Mouse (Mus musculus): ENCODE data around the gene Umad1. TPM values are rescaled to one million over a fixed set of nuclear protein-coding genes. Genes with fewer than 3 reads are reported as not detected.

Gene Umad1
- polyA plus RNA-seq, 1 experiment from 2014 or later = 15.6 TPM

GRCm38 (mm10) chr6:8368198-8368864, 109.2 kb downstream of the Umad1 start:
- Histone ChIP-seq H3K9ac (replicated peaks) (no peak overlapping the region), H3K27me3 (ENCODE audit: insufficient read depth, low read length) (no peaks in the 10 kb centered on the region), H3K4me2 (ENCODE audit: low read depth, low read length) (no peak overlapping the region), H3K36me3 (replicated peaks; ENCODE audit: insufficient read depth, low read length) (no peaks in the 10 kb centered on the region), H3K9me3 (ENCODE audit: low read length) (no peaks in the 10 kb centered on the region), H3K4me1 (ENCODE audit: insufficient read depth) (no peaks in the 10 kb centered on the region), H3K27ac (ENCODE audit: low read depth) (no peak overlapping the region), H3K4me3 (ENCODE audit: low read depth, low read length) (no peak overlapping the region)
- no peak for TF ChIP-seq EP300 (IDR thresholded peaks at IDR 0.05; ENCODE audit: low read depth)
- no peak for TF ChIP-seq CTCF (IDR thresholded peaks at IDR 0.05; ENCODE audit: low read depth)
- DNase-seq (no peak), ATAC-seq (no peak)
- 69% methylated on average over 2 of the region's 2 CpGs for WGBS (ENCODE audit: insufficient replicate concordance)

DNA sequence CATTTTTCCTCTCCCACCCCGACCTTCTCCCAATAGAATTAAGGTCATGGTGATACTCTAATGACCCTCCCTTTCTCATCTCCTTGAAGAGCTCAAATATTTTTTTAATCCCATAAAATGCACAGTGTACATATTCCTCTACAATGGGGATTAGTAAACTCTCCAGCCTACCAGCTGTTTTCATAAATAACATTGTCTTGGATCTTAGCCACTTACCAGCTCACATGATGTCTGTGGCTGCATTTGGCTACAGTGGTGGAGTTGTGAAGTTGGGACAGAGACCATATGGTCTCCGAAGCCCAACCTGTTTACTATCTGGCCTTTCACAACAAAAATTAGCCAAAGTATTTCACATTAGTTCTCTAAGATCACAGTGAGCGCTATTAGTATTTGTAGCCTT, 111.5 kb downstream of the Umad1 start:
- ATAC-seq (no peak), DNase-seq (no peak)
- WGBS (ENCODE audit: insufficient replicate concordance) = 72% methylated on average over 3 of the region's 3 CpGs
- Histone ChIP-seq H3K9me3 (ENCODE audit: low read length) (no peaks in the 10 kb centered on the region), H3K27me3 (ENCODE audit: insufficient read depth, low read length) (no peaks in the 10 kb centered on the region), H3K4me3 (ENCODE audit: low read depth, low read length) (no peak overlapping the region), H3K4me1 (ENCODE audit: insufficient read depth) (no peaks in the 10 kb centered on the region), H3K36me3 (replicated peaks; ENCODE audit: insufficient read depth, low read length) (no peaks in the 10 kb centered on the region), H3K9ac (replicated peaks) (no peak overlapping the region), H3K4me2 (ENCODE audit: low read depth, low read length) (no peak overlapping the region), H3K27ac (ENCODE audit: low read depth) (no peak overlapping the region)
- TF ChIP-seq EP300 (IDR thresholded peaks at IDR 0.05; ENCODE audit: low read depth) = no peak
- TF ChIP-seq CTCF (IDR thresholded peaks at IDR 0.05; ENCODE audit: low read depth) = no peak

GRCm38 (mm10) chr6:8373051-8373450, 114.0 kb downstream of the Umad1 start:
- DNase-seq (no peak), ATAC-seq (no peak)
- Histone ChIP-seq H3K27me3 (ENCODE audit: insufficient read depth, low read length) (no peaks in the 10 kb centered on the region), H3K4me3 (ENCODE audit: low read depth, low read length) (no peak overlapping the region), H3K36me3 (replicated peaks; ENCODE audit: insufficient read depth, low read length) (0 out of 2 replicates have a peak, but pooled peaks cover 3% of the 10 kb centered on the region), H3K27ac (ENCODE audit: low read depth) (no peak overlapping the region), H3K9me3 (ENCODE audit: low read length) (no peaks in the 10 kb centered on the region), H3K4me2 (ENCODE audit: low read depth, low read length) (no peak overlapping the region), H3K9ac (replicated peaks) (no peak overlapping the region), H3K4me1 (ENCODE audit: insufficient read depth) (no peaks in the 10 kb centered on the region)
- 63% methylated on average over 2 of the region's 2 CpGs for WGBS (ENCODE audit: insufficient replicate concordance)
- TF ChIP-seq CTCF (IDR thresholded peaks at IDR 0.05; ENCODE audit: low read depth) (no peak), EP300 (IDR thresholded peaks at IDR 0.05; ENCODE audit: low read depth) (no peak)

GRCm38 (mm10) chr6:8373851-8374250, 114.8 kb downstream of the Umad1 start:
- ATAC-seq (no peak), DNase-seq (no peak)
- Histone ChIP-seq H3K36me3 (replicated peaks; ENCODE audit: insufficient read depth, low read length) (0 out of 2 replicates have a peak, but pooled peaks cover 3% of the 10 kb centered on the region), H3K9ac (replicated peaks) (no peak overlapping the region), H3K4me3 (ENCODE audit: low read depth, low read length) (no peak overlapping the region), H3K4me1 (ENCODE audit: insufficient read depth) (no peaks in the 10 kb centered on the region), H3K4me2 (ENCODE audit: low read depth, low read length) (no peak overlapping the region), H3K27ac (ENCODE audit: low read depth) (no peak overlapping the region), H3K9me3 (ENCODE audit: low read length) (no peaks in the 10 kb centered on the region), H3K27me3 (ENCODE audit: insufficient read depth, low read length) (no peaks in the 10 kb centered on the region)
- TF ChIP-seq EP300 (IDR thresholded peaks at IDR 0.05; ENCODE audit: low read depth) (no peak), CTCF (IDR thresholded peaks at IDR 0.05; ENCODE audit: low read depth) (no peak)
- WGBS (ENCODE audit: insufficient replicate concordance) = 76% methylated on average over 8 of the region's 8 CpGs

DNA sequence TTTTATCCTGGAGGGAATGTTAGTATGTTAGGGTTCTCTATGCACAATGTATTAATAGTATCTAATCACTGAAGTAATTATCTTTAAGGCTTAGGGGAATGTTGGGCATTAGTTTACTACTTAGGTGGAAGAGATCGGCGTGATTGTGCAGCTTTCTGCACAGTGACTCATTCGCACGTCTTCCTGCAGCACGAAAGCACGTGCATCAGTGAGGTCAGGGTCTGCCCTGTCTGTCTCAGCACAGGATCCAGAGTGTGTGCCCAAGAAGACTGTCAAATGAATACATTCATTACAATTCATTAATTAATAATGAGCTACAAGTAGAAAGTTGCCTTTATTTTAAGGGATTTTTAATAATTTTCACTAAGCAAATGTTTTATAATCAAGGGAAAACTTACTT, 115.2 kb downstream of the Umad1 start:
- Histone ChIP-seq H3K9me3 (ENCODE audit: low read length) (no peaks in the 10 kb centered on the region), H3K4me1 (ENCODE audit: insufficient read depth) (no peaks in the 10 kb centered on the region), H3K4me2 (ENCODE audit: low read depth, low read length) (no peak overlapping the region), H3K27ac (ENCODE audit: low read depth) (no peak overlapping the region), H3K9ac (replicated peaks) (no peak overlapping the region), H3K36me3 (replicated peaks; ENCODE audit: insufficient read depth, low read length) (0 out of 2 replicates have a peak, but pooled peaks cover 3% of the 10 kb centered on the region), H3K4me3 (ENCODE audit: low read depth, low read length) (no peak overlapping the region), H3K27me3 (ENCODE audit: insufficient read depth, low read length) (no peaks in the 10 kb centered on the region)
- 82% methylated on average over 6 of the region's 6 CpGs for WGBS (ENCODE audit: insufficient replicate concordance)
- TF ChIP-seq EP300 (IDR thresholded peaks at IDR 0.05; ENCODE audit: low read depth) = no peak
- TF ChIP-seq CTCF (IDR thresholded peaks at IDR 0.05; ENCODE audit: low read depth) = no peak
- DNase-seq (no peak), ATAC-seq (no peak)

- Histone ChIP-seq H3K9ac (replicated peaks) (no peak overlapping the region), H3K4me1 (ENCODE audit: insufficient read depth) (no peaks in the 10 kb centered on the region), H3K36me3 (replicated peaks; ENCODE audit: insufficient read depth, low read length) (0 out of 2 replicates have a peak, but pooled peaks cover 3% of the 10 kb centered on the region), H3K4me2 (ENCODE audit: low read depth, low read length) (no peak overlapping the region), H3K27me3 (ENCODE audit: insufficient read depth, low read length) (no peaks in the 10 kb centered on the region), H3K27ac (ENCODE audit: low read depth) (no peak overlapping the region), H3K9me3 (ENCODE audit: low read length) (no peaks in the 10 kb centered on the region), H3K4me3 (ENCODE audit: low read depth, low read length) (no peak overlapping the region)
- ATAC-seq (no peak), DNase-seq (no peak)
- no peak for TF ChIP-seq EP300 (IDR thresholded peaks at IDR 0.05; ENCODE audit: low read depth)
- no peak for TF ChIP-seq CTCF (IDR thresholded peaks at IDR 0.05; ENCODE audit: low read depth)
- WGBS (ENCODE audit: insufficient replicate concordance) = 89% methylated on average over 4 of the region's 4 CpGs
Observed at GRCm38 (mm10) chr6:8374712-8375111, 115.6 kb downstream of the Umad1 start.
